Mouse (Mus musculus): ENCODE data around the gene Nin.

GRCm38 (mm10) chr12:70005103-70005502 is 108.4 kb downstream of the Nin start:
- TF ChIP-seq CTCF (IDR thresholded peaks at IDR 0.05; ENCODE audit: low read depth), result no peak
- no peak for TF ChIP-seq EP300 (IDR thresholded peaks at IDR 0.05; ENCODE audit: low read depth)
